Mouse (Mus musculus): ENCODE data around the gene Prss57.
A peak's percentile ranks its signal among the peaks of the same experiment; 100 is the strongest.

Prss57 gene

DNA sequence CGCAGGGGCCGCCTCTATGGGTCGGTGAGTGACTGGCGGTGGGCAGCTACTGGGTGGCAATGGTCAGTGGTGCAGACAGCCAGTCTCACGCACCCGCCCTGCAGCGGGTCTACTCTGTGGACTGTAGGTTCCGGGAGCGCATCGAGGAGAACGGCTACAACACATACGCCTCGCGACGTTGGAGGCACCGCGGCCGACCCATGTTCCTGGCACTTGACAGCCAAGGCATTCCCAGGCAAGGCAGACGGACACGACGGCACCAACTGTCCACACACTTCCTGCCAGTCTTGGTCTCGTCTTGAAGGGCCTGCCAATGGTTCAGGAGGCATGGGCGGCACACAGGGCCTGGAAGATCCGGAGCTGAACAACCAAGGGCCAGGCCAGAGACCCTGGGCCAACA, 34.1 kb downstream of the Prss57 start:
- no peak for DNase-seq (ENCODE audit: low spot score in 2 of 2)

DNA sequence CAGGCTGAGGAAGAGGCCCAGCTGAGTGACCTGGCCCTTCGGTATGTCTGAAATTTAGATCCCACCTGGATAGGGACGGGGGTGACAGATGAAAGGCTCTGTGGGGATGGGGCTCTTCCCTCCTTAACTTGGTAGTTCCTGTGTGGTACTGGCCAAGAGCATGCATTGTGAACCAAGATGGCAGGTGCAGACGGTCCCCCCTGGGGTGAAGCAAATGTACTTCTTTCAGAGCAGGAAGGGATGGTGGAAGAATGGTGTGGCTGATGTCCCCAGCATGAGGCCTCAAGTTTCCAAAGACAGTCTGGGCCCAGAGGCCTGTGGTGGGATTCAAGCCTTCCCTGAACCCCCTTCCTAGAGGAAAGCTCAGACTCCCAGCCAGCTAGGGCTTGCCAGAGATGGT, 34.9 kb downstream of the Prss57 start:
- DNase-seq (ENCODE audit: low spot score in 2 of 2): no peak

DNA sequence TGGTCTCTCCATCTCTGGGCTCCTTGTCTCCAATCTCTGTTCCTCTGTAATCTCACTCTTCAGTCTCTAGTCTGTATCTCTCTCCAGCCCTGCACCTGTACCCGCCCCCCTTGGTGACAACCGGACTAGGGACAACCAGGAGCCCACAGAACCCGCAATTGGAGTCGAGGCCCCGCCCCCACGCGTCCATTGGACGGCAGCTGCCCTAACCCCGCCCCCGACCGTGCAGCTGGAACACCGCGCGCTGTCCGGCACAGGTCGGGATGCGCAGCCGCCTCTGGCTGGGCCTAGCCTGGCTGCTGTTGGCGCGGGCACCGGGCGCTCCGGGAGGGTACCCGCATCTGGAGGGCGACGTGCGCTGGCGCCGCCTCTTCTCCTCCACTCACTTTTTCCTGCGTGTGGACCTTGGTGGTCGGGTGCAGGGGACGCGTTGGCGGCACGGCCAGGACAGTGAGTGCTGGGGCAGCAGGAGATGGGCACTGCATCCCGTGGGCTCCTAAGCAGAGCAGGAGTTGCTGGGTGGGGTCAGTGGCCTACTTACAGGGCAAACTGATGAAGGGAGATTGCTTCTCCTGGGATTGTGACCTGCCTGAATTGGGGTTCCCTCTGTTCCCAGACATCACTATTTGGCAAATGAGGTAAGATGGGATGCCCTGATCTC, 35.8 kb downstream of the Prss57 start, which contains the start of gene Fgf22:
TSS of gene Fgf22 (plus strand) at position 221 of the 661 bp plus-strand sequence.
- peak in 1 of 2 experiments; percentile 80 for DNase-seq (ENCODE audit: low spot score in 2 of 2)

DNA sequence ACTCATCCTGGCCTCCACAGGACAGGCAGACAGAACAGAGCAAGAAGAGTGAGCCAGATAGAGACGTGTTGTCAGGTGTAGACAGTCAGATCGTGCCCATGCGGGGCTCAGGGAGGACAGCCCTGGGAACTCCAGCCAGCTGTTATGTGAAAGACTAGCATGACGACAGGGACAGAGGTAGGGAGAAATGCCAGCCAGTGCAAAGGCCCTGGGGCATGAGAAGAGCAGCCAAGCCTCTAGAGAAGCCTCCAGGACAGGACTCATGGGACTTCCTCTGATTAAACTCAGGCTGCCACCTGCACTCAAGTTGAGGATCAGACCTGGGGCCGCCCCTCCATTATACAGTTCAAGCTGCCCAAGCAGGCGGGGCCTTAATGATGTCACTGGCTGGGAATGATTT, 42.3 kb downstream of the Prss57 start:
- DNase-seq (ENCODE audit: low spot score in 2 of 2): no peak

DNA sequence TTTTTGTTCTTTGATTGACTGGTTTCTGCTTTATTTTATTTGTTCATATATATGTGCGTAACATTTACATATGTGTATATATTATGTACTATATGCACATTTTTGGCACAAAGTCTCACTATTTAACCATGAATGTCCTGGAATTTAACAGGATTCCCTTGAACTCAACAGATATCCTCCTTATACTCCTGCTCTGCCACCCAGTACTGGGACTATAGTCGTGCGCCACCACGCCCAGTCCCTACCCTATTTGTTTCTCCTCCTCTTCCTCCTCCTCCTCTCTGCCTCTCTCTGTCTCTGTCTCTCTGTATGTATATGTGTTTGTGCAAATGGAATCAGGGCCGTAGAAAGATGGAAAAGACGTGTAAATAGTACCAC, 44.0 kb downstream of the Prss57 start:
- DNase-seq (ENCODE audit: low spot score in 2 of 2): no peak

DNA sequence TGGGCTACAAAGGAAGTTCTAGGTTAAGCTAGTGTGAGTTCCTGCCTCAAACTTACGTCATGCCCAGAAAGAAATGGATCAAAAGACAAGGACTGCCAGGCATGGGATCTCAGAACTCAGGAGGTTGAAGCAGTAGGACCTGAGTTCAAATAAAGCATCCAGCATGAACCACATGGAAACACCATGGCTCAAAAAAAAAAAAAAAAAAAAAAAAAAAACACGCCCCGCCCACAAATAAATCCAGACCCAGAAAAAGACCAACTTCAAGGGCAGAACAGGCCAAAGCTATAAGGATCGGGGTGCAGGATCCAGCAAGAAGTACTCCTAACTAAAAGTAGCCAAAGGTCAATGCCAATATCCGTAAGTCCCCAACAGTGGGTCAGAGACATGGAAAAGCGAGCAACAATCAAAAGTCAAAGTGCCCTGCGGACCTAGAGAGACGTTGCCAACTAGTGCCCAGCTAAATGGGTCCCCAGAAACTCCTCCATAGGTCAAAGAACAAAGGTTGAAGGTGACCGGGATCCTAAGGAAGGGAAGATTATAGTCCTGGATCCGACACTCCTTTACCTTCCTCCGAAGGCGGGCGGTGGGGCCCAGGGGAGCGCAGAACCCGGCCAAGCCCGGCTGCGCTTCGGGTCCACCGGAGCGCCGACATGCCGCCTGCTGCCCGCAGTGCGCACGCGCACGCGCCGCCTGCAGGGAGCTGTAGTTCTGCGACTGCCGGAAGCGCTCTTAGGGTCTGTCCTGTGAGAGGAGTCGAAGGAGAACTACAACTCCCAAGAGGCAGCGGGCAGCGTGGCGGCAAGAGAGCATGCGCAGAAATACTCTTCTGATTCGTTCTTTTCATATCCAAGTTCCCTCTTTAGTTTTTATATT, 44.6 kb downstream of the Prss57 start, which contains the start of gene Polrmt:
TSS of gene Polrmt (minus strand) at position 684 of the 876 bp plus-strand sequence.
- peak; percentile 95 to 98 for DNase-seq (ENCODE audit: low spot score in 2 of 2)

DNA sequence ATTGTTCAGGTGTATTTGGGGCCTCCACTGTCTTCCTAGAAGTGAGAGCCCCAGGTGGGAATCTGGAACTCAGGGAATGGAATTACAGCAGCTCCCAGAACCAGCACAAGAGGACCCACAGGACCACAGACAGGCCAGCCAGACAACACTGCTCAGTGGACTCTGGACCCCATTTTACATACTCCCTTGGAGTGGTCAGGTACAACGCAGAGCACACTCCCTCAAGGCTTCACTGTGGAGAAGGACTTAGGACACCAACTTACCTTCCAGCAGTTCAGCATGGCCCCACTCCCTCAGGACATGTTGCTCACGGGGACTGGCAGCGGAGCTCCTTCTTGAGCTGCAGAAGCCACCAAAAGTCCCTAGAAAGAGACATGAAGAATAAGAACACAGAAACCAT, 45.4 kb downstream of the Prss57 start:
- DNase-seq (ENCODE audit: low spot score in 2 of 2): no peak

DNA sequence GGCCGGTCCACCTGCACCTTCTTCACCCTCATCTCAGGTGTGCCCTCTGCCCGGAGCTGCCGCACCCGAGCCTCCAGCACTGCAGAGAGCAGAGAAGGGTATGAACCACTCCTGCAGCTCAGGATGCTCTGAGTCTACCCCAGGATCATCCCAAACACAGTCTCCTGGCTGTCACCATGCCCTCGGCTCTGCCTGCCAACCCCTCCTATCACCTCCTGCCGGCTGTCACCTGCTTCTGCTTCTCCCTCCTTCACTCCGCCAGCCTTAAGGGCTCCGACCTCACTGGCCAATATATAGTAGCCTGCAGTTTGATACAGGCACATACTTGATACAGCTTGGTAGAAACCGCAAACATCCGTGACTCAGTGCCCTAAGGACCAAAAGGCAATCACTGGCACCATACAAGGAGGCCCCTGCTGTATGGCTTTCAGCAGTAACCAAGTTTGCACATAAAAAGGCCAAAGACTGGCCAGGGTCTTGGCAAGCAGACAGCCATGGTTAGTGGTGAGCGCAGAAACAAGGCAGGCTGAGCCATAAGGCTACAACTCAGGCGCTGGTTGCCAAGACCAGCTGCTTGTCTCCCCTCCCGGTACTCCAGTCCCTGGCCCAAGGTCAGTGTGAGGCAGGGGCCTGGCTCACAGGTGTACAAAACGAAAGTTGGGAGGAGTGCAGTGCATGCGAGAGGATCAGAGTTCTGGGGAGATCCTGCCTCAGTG, 47.0 kb downstream of the Prss57 start:
- DNase-seq (ENCODE audit: low spot score in 2 of 2): no peak

DNA sequence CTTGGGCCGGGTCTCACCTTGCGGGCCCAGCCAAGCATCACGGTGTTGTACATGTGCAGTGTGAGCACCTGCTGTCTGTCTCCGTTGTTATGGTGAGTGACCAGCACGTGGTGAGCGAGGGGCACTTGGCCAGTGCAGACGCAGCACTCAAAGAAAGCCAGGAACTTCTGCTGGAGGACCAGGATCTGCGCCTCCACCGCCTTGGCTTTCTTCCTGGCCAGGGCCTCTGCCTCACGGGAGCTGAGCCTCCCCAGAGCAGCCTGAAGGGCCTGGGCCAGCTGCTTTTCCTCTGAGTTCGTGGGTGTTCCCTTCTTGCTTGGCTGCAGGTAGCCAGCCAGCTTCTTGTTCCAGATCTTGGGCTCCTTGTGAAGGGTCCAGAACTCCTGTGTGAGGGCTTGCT, 47.6 kb downstream of the Prss57 start:
- no peak for DNase-seq (ENCODE audit: low spot score in 2 of 2)

DNA sequence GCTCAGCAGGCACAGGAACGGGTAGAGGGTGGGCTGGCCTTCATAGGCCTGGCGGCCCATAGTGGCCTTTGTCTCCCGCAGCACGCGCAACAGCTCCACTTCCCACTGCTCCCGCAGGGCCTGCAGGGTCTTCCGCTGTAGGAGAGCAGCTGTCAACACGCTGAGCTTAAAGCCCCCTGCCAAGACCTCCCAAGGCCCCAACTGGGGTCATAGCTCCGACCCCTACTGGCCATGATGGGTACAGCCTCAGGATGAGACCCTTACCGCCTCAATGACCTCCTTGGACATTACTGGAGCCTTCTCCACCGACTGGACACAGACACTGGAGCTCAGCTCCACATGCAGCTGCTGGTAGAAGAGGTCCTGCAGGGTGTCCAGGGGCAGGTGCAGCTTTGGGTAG, 49.9 kb downstream of the Prss57 start:
- no peak for DNase-seq (ENCODE audit: low spot score in 2 of 2)

DNA sequence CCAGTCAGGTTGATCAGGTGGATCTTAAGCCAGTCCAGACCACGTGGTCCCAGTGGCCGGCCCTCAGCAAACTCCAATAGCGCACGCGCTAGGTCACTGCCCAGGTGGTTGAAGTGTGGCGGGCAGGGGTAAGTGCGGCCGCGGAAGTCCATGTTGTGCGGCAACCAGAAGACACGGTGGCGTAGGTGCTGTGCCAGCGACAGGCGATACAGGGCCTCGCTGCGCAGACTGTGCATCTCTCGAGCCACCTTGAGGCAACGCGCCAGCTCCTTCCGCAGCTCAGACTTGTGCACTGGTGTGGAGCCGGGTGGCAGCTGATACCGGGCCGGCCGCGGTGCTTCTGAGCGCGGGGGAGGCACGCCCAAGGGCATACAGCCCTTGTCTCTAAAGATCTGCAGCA, 51.5 kb downstream of the Prss57 start:
- DNase-seq (ENCODE audit: low spot score in 2 of 2): no peak

DNA sequence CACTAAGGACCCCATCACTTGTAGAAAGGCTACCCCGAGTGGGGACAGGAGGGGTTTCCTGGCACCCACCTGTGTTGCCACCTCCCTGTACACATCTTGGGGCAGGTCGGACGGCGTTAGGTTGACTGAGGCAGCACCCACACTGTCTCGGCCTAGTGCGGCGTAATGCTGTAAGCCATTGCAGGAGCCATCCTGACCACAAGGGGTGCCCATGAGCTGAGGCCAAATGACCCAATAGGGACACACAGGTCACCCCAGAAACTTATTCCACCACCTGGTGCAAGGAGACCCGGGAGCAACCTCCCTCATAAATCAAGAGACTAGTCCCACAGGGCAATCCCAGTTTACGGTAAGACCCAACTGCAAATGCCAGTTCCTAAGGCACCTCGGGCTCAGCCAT, 52.5 kb downstream of the Prss57 start:
- no peak for DNase-seq (ENCODE audit: low spot score in 2 of 2)

DNA sequence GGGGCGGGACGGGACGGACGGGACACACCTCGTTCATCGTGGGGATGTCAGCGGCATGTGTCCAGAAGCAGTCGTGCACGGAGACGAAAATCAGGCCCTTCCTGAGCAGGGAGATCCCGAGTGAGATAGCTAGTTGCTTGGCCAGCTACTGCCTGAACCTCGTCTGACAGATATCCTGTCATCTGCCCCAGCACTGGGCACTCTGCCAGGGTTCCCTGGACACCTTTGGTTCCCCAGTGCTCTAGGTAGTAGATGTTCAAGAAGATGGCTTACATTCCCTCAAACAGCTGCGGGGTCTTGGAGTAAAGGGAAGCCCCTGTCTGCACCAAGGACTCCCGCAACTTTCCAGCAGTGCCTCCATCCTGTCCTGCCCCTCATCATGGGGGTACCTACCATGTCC, 54.1 kb downstream of the Prss57 start:
- DNase-seq (ENCODE audit: low spot score in 2 of 2): no peak

DNA sequence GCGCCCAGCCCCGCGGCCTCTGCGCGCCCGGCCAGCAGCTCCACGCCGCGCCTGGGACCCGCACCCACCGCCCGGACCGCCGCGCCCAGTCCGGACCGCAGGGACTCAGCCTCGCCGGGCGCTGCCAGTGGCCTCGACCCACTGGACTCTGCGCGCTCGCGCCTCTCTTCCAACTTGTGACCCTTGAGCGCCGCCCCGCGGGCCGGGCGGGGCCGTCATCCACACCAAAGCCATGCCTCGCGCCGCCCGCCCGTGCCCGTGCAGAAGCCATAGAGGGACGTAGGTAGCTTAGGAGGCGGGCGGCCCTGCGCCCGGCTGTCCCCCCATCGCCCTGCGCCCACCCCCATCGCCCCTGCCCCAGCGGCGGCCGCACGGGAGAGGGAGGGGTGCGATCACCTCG, 55.4 kb downstream of the Prss57 start:
- DNase-seq (ENCODE audit: low spot score in 2 of 2): no peak

DNA sequence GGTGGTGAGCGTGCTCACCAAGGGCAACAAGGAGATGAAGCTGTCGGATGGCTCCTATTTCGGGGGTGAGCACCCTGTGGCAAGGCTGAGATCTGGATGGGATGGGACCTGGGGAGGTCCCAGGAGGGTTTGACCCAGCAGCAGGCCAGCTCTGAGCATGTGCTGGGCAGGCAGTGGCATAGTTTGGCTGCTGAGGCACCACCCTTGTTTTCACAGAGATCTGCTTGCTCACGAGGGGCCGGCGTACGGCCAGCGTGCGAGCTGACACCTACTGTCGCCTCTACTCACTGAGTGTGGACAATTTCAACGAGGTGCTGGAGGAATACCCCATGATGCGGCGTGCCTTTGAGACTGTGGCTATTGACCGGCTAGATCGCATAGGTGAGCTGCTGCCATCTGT, 56.9 kb downstream of the Prss57 start:
- DNase-seq (ENCODE audit: low spot score in 2 of 2): no peak

DNA sequence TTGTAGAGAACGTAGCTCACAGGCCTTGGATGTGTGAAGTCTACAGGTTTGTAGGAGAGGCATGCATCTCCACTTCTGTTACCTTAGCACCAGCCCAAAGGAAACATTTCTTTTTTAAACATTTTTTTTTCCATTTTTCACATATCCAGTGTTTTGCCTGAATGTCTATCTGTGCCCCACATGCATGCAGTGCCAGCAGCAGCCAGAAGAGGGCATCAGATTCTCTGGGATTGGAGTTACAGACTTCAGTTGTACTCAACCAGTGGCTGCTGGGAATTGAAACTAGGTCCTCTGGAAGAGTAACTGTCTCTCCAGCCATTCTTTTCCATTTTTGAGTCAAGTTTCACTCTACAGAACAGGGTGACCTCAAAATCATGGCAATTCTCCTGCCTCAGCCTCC, 58.3 kb downstream of the Prss57 start:
- DNase-seq (ENCODE audit: low spot score in 2 of 2): no peak

Measured in left cerebral cortex, adult 9 months (tissue).